Mouse (Mus musculus) lung, postnatal 4 days (tissue): ENCODE results near the gene Col6a1.

ENCODE experiments used
- DNase-seq, 2 experiments: peaks; one replicate each; pipeline ENCODE4 v3.0.0; 2021

Gene Col6a1

DNA sequence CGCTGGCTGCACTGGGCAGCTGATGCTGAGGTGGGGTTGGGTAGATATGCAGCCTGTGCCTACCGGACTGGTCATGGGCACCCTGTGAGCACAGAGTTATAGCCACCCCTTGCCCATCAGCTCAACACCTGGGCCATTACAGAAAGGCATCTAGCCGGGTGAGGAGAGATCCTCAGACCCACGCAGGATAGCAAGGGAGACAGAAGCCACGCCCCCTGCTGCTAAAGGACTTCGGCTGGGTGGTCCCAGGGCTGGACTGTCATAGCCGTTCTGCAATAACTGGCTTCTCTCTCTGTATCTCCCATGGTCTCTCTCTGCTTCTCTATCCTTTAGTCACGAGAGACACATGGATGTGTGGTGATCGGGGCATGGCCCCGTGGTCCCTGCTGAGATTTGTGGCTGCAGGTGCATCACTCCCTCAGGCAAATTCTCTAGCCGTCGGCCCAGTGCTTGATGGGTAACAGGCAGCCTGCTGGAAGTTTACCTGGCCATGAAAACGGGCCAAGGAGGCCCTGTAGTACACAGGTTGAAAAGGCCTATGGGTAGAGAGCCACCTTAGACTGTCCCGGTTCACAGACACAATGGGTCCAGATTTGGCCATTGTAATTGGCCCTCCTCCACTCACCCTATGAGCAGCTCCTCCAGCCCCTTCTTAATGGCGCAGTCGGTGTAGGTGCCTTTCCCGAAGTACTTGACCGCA, 3.1 kb downstream of the Col6a1 start:
- peak in 1 of 2 experiments; percentile 19 for DNase-seq

DNA sequence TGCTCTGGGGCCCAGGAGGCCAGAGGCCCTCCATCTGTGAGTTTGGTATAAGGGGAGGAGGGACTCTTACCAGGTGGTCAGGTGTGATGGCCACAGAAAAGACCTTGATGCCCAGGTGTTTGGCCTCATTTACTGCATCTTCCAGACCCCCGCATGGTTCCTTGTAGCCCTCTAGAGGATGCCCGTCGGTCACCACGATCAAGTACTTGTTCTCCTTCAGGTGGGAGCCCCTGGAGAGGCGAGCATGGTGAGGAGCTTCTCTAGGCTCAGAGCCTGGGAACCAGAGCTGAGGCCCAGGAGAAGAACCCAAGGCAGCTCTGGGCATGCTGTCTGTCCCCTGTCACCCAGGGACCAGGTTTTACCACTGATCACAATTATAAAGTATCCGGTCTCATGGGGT, 4.2 kb downstream of the Col6a1 start:
- DNase-seq, result peak in 1 of 2 experiments; percentile 14

DNA sequence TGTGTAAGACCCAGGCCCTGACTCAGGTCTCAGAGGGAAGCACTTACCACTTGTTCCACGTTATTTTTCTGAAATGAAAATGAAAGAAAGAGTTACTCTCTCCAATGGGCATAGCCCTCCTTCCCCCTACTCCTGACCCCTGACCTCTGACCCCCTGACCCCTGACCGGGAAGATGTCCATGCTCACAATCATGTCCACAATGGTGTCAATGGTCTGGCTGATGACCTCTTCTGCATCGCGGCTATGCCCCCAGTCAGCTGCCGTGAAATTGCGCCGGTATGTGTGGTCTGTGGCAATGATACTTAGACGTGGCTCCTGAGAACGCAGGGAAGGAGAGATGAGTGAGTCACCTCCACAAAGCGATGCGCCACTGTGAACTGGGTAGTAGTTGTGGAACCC, 4.8 kb downstream of the Col6a1 start:
- DNase-seq, result peak in 1 of 2 experiments; percentile 9

DNA sequence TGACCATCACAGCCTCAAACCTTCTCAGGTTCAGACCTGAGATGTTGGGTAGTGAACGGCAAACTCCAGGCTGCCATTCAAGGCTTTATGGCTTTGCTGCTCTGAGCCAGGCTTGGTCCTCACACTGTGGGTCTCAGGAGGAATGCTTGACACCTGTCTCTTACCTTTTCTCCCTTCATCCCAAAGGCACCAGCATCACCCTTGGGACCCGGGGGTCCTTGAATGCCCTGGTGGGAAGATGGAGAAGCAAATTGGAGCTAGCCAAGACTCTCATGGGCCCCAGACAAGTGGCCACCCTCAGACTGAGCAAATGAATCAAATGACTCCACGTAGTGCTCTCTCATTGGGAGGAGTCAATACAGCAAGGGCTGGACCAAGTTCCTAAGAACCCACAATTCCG, 8.3 kb downstream of the Col6a1 start:
- peak in 1 of 2 experiments; percentile 17 for DNase-seq

DNA sequence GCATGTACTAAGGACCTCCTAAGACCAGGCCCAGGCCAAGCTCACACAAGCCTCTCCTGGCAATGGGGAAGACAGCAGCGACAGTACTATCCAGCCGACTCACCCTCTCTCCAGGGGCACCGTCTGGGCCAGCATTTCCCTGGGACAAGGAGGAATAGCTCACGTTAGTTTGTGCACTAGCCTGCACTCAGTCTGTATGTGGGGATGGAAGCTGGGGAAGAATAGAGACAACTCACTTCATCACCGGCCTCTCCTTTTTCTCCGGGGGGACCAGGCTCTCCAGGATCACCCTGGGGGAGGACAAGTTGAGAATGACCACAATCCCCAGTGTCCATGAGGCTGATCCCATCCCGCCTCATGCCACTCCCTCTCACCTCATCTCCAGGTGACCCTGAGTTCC, 8.9 kb downstream of the Col6a1 start:
- DNase-seq, result no peak

DNA sequence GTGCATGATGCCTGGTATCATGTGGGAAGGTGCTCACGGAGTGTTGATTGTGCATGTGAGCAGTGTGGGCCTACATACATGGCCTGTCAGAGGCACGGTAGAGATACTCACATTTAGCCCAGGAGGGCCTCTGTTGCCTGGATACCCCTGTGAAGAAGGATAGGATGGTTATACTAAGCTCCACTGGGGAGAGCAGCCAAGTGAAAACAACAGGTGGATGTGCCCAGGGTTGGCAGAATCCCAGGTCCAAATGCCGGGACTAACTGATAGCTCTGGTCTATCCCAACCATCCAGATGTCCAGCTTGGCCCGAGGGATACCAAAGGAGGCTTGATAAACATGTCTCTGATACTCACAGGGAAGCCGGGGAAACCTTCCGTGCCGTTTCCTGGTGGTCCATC, 11.7 kb downstream of the Col6a1 start:
- DNase-seq, result no peak

DNA sequence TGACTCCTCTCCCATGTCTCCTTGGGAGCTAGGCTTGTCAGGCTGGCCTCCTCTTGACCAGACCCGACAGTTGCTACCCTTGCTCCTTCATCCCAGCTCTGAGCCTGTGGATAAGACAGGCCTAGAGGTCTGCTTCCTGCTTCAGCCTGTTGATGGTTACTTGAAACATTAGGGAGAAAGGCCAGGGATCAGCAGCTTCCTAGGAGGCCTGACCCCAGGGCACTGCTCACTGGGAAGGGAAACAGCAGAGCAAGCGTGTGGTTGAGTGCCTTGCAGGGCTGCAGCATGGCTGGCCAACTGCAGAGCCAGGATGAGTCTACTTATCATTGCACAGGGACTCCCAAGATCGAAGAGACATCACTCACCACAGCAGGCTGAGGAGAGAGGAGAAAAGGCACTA, 13.5 kb downstream of the Col6a1 start:
- peak in 1 of 2 experiments; percentile 14 for DNase-seq

DNA sequence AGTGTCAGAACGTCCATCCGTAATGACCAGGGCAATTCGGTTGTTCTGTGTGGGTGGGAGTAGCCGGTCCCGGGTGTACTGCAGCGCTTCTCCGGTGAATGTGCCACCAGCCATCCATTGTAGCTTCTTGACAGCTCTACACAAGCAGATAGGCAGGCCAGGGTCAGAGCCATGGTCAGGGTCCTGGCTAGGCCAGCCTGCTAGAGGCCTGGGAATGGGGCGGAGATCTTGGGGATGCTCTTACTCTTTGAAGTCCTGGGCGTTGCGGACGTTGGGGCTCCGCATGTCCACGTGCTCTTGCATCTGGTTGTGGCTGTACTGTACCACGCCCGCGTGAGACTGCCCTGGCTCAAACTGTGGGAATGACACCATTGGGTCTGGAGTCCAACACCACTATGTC, 14.6 kb downstream of the Col6a1 start:
- DNase-seq, result peak in 1 of 2 experiments; percentile 17

DNA sequence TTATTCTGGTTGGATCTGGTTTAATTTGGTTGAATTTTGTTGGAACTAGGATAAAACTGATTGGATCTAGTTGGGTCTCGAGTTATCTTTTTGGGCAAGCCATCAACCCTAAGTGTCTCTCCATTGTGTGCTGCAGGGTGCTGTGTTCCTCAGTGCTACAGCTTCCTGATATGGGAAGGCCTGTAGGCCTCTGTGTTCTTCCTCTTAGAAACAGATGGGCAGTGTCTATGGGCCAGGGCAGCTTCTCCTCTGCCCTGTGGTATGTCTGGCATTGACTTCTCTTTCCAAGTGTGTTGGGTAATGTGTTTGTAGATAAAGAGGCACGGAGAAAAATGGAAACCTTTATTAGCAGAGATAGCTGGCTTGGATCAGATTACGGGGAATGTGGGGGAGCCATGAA, 17.5 kb downstream of the Col6a1 start:
- DNase-seq, result peak in 1 of 2 experiments; percentile 7

DNA sequence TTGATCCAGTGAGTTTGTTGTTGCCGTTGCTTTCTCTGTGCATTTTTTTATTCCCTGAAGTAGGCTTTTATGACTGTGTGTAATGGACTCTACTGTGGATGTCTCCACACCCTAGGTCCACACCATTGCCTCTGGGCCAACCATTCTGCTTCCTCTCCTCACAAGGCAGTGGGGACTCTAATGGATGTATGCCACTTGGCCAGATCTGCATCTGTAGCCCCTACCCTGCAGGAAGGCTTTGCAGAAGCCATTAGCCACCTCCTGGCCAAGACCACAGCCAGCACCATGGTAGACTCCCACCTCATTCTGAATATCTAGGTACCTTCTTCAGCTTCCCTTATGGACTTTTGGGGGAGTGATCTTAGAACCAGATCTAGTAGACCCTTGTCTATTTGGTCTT, 18.4 kb downstream of the Col6a1 start:
- no peak for DNase-seq

DNA sequence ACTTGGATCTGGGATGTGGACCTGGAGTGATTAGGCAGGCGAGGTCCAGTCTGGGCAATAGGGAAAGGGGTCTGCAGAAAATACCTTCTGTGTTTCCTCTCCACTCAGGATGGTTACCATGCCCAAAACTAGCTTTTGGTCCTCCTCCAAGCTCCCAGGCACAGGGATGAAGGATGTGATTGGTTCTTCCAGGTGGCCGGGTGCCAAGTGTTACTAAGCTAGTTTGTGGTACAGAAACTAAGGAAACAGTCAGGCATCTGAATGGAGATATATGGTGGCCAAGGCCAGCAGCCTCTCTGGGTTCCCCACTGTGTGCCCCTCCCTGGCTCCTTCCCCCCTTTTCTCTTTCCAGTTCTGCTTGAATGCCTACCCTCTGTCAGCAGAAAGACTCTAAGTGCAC, 19.0 kb downstream of the Col6a1 start:
- no peak for DNase-seq

DNA sequence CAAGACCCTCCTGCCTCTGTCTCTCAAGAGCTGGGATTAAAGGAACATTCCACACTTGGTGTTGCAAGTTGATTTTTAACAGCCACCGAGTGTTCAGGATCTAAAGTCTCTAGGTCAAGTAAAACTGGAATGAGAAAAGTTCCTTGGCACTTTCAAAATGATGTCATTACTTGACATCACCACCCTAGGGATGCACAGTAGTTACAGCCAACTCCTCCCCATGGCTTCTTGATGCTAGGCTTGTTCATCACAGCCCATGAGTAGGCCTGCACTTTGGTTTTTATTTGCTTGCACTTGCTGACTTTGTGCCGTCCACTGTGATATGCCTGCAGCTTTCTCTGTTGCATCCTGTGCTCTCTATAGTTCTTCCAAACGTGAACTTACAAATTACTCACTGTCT, 21.6 kb downstream of the Col6a1 start:
- no peak for DNase-seq

DNA sequence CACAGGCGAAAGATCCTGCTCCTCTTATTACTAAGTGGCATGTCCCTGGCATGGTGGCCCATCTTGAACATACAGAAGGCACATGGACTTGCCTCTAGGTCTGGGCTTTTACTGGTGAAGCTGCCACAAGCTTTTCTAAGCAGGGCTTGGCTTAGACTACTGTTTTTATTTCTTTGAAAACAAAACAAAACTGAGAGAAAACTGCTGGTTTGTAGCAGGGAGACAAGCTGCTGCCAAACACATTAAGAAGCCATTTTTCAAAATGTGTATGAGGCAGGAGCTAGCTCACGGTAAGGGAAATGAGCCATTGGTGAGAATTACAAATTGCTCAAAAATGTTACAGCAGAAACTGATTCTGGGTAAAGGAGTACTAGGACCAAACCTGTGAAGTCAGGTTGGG, 24.5 kb downstream of the Col6a1 start:
- DNase-seq, result peak in 1 of 2 experiments; percentile 6

DNA sequence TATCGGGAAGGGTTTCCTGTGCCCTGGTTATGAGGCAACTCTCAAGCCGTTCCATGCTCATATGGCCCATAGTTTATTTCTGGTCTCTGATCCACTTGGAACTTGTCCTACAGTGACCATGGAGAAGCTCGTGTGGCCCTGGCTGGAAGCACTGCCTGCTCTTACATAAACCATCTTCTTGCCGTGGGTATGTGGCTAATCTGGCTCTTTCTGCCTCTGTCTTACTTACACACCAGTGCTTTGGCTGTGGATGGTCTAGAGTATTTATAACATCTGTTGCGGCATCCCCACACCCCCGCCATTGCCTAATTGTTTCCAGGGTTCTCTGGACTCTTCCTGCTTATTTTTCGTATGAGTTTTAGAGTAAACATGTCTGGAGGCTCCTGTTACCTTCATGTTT, 26.2 kb downstream of the Col6a1 start:
- DNase-seq, result peak in 1 of 2 experiments; percentile 47

DNA sequence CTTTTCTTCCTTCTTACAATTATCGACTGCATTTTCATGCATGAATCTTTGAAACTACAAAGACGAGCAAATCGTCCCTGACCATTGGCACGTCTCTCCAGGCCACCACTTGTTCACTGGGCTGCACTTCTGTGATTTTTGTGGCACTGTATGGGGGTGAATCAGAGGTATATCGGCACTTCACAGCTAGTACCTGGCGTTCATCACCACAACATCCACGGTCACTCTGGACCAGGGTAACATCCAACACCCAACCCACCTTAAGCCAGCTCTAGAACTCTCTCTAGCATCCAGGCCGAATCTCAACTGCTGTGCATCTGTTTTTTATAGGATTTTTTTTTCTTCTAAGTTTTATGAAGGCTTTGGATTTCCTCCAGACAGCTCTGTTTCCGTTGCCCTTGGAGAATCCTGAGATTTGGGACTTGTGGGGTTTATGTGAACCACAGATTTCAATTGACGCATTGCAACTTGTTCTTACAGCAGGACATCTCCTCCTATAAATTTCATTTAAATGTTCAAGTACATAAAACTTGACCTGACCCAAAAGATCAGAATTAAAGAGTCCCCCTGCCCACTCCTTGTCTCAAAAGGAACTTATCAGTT, 30.6 kb downstream of the Col6a1 start:
- DNase-seq, result peak in 1 of 2 experiments; percentile 9

DNA sequence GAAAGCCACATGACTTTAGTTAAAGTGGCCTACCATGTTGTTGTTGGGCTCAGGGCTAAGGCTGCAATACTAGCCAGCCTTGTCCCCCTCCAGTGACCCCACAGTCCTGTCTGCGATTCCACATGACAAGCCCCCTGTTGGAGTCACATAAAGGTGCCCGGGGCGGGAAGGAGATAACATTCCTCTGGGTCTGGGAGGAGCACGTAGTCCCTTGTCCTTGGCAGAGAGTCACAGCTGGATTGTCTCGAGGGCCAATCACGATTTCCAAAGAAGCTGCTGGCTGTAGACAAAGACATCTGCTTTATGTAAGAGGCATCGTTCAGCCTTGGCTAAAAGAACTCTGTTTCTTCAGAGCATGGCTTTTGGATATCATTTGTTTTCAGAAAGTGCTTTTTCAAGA, 31.2 kb downstream of the Col6a1 start:
- DNase-seq, result peak; percentile 25 to 66

DNA sequence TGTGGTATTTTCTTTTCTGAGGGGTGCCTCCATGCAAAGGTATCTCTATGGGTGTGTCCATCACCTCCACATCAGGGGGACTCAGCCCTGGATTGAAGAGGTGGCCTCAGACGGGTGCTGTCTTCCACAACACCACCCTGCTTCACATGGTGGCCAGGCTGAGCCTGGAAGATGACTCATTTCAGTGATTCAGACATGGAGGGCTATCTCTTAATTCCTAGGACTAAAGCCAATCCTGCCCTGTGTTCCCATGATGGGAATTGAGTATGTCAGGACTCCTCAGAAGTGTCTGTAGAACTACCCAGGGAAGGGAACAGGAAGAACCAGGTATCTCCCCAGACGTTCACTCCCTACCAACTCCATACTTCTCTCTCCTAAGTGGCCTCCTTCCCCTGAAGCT, 32.5 kb downstream of the Col6a1 start:
- DNase-seq, result no peak

DNA sequence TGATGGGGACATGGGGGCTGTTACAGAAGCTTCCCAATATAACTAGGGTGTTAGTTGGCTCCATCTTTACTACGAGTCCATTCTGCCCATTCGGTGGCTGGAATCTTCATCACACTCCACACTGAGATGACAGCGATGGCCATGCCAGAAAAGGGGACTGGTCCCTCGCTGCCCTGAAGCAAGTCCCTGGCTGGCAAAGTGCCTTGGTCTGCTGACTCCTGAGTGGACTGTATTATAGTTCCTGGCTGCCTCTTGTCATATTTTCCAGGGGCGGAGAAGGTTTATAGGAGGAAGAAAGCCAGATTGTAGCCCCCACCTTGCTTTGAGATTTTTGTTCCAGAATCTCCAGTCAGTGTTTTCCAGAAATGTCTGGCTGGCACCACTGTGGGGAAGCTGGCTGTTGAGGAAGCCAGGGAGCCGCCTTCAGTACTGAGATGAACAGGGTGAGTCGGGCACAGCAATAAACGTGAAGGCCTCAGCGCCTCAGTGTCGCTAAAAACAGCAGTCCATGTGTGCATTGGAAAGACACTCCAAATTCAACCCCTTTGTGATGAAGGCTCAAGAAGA, 40.4 kb downstream of the Col6a1 start:
- peak; percentile 50 to 73 for DNase-seq

DNA sequence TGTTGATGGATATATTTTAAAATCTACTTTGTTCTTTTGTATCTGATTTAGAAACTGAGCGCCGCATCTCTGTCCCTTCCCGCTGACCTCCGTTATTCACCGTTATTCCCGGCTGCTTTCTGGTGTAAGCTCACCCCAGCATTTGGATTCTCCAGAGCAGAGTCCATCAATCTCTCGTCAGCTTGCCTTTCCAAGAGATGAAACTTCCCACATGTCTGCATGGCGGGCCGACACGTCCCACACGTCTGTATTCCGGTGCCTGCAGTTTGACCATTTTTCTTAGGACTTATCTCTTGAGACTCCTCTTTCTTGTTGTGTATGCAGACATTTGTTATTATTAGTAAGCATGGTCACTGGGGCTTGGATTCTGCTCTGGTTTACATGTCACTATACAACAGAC, 42.0 kb downstream of the Col6a1 start:
- peak in 1 of 2 experiments; percentile 59 for DNase-seq

DNA sequence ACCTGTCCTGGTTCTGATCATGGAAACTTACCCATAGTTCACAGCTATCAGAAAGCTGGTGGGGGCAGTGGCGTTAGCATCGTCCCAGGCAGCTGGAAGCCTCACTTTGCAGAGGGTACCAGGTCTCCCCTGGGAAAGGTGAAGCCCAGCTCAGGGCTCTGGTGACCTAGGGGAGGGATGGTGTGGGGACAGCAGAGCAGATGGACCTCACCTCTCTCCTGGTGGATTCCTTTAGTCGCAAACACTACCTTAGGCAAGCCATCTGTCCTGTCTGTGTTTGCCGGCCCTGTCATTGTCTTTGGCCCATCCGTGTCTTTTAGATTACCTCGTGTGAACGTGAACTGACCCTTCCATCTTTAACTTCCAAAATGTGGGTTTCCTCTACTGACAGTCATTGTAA, 42.5 kb downstream of the Col6a1 start:
- no peak for DNase-seq

DNA sequence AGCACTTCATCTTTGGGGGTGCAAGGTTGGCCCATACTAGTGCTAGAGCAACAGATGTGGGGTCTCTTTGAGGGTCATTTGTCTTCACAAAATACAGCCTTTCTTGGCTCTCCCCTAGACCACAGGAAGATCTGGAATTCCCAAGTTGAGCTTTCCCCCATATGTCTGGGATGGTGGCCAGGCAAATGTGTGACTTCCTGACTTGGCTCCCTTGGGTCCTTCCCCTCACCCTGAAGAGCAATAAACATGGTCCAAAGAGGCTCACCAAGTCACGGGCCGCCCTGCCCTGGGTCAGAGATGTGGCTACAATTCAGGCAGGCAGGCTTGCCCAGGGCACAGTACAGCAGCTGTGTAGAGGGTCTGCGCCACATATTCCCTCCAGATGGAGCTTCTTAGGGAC, 44.1 kb downstream of the Col6a1 start:
- peak; percentile 65 to 85 for DNase-seq

DNA sequence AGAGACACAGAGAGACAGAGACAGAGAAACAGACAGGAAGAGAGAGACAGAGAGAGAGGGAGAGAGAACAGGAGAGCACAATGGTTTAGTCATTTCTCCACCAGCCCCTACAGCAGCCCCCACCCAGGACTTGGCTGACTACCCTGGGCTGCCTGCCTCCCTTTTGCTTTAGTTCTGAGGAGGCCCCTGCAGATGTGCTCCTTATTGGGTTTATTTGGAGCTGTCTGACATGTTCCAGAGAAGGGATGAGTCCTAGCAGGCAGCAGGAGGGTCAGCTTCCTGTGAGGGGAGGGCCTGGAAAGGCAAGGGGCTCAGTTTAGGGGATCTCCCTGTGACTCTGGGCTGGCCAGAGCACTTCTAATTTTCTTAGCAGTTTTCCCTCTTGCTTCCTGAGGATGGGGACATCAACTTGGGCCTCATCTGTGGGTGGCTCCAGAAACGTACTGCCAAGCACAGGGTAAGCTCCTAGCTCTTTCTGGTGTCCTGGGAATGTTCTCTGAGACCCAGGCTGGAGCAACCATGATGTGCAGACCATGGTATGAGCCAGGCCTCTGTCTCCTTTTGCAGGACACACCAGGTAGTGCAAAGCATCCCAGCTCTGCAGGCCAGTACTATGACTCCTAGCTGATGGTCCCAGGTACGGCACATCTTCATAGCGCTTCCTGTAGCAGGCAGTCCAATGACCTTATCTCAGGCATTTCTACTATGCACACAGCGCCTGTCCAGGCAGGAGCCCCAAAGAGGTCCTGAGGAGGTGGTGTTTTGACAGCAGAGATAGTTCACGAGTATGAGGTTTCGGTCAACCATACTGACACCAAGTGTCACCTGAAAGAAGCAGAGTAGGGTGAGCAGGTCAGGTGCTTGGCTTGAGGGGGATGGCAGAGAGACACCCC, 45.0 kb downstream of the Col6a1 start:
- DNase-seq, result no peak

DNA sequence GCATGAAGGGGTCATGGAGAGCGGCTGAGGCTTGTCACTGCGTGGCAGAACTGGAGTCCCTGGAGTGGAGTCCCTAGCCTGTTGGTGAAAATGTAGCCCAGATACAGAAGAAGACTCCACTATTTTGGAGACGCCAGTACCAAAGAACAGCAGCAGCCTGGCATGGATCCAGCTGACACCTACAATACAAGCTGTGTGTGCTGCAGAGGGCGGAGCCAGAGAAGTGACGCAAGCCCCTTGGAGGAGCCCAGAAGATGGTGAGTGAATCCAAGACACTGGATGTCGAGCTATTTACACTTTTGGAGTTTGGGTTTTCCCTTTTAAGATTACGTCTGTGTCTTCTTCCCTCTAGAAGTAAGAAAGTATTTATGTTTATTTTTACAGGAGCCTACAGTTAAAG, 47.8 kb downstream of the Col6a1 start:
- peak; percentile 83 to 90 for DNase-seq
